Mouse (Mus musculus) olfactory bulb, adult 2 months (tissue): ENCODE results near the gene Eps8.

Experiments used
- CTCF ChIP-seq: fragments of 200-500 bp; IDR thresholded peaks from 2 replicates; pipeline ENCODE4 v1.5.1; 2012; ENCODE audit warnings: low read depth, mild to moderate bottlenecking, low read length, moderate library complexity; ENCODE audit not compliant: insufficient read depth
- POLR2A ChIP-seq: fragments of 200-500 bp; IDR thresholded peaks from 2 replicates; pipeline ENCODE4 v1.6.1; 2012; ENCODE audit warnings: mild to moderate bottlenecking, low read depth, low read length, moderate library complexity; ENCODE audit not compliant: insufficient read depth

DNA sequence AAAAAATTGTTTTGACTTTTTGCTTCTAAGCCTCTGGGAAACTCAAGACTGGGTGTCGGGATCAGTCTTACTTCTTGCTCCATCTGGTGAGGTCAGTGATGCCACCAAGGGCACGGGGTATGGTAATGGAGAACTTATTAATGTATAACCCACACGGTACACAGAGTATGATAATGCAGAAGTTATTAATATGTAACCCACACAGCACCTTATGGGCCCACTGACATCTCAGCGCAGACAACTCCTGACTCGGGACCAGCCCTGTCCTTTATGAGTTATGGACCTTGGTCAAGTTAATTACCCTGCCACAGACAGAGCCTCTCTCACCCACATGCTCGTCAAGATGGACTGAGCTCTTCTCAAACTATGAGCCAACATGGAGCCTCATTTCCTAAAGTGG lies 89.2 kb downstream of the Eps8 start:
- TF ChIP-seq CTCF (no peak), POLR2A (no peak)
